Mouse (Mus musculus): ENCODE measurements around the gene Gm3558.
"Not testable (repeated sequence)": the region's sequence is repeated elsewhere in the genome, so short reads cannot be mapped to it uniquely, and the experiment has no call there.

Gm3558 gene

DNA sequence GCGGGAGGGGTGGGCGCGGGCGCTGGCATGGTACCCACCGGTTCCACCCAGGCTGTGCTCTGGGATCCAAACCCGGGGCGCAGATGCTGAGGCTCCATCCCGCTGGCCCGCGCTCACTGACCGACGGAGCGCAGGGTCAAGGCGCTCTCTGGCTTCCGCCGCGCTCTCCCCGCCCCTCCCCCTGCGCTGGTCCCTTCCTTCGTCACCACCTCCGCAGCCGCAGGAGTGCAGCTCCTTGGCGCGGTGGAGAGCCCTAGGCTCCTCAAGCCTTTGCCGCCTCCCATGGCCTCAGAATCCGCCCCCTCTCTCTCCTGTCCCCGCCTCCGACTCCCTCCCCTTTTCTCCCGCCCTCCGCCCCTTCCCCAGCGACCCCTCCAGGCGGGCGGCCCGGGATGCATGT, at the start of gene Gm3558:
Gene Gm3558 (minus strand): TSS at position 185 of the 400 bp plus-strand sequence.
- DNase-seq (ENCODE audit: low spot score): not testable (repeated sequence)

DNA sequence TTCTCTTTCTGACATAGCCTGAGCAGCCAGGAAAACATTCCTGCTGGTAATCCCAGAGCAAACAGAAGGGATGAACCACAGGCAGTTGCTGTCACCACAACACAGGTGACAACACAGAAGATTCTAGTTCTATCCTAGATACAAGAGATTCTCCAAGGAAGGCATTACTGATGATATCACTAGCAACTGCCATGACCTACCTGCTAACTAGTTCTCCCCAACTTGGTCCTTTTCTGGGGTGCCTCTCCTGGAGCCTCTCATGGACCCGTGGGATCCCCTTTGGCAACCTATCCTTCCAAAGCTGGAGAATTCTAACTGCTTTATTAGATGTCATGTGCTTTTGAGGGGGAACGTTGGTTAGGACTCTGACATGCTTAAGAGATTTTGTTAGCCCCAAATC, 27.1 kb upstream of the Gm3558 start, which contains the start of gene Gm10338:
Gene Gm10338 (minus strand): TSS at position 101 of the 400 bp plus-strand sequence.
- DNase-seq (ENCODE audit: low spot score): not testable (repeated sequence)

DNA sequence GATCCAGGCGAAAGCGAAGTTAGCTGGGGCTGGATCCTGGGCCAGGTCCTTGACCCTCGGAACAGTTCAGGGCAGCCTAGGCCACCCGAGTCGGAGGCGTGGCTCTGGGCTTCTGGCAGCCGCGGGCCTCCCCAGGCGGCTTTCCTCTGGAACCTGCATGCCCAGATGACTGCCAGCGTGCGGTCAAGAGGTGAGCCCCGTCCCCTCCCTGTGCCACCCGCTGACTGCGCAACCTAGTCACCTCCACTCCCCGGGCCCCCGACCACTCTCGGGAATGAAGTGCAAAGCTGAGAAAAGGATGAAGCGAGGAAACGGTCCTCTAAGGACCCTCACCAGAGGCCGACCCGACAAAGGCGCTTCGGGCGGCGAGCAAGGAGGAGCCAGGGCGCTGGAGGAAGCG, 476 bp downstream of the Gm3558 start:
- not testable (repeated sequence) for DNase-seq (ENCODE audit: low spot score)

DNA sequence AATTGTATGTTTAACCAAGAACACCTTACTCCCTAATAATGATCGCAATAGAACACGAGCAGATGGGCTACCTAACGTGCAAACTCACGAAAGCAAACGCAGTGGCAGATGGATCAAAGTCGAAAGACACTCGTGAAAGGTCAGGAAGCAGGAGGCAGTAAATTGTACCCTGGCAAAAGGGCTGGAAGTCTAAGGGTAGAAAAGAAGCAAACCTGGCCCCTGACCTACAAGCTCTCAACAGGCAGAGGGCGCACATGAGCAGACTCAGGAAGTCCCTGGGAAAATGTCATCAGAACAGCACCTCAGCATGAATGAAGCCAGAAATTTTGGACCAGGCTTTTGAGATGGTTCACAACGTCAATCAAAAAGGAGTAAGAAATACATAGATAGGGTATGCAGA, 1.1 kb downstream of the Gm3558 start:
- DNase-seq (ENCODE audit: low spot score): not testable (repeated sequence)

Measured in ovary, postnatal 10 days (tissue).